ENCODE assay signal across 10 mouse cellular contexts in genomic region chr11:112780394-112780920, GRCm38 (mm10). TPM values are rescaled to one million over a fixed set of nuclear protein-coding genes. Genes with fewer than 3 reads are reported as not detected.
DNase-seq lines count a peak whose midpoint lies in the region; ATAC-seq and TF ChIP-seq lines count a peak whose summit lies in the region.
"Had no signal": no experiment of that assay in that cellular context is flagged by ENCODE, and none has a peak within 500 bp of the region (broad histone marks: within the 10 kb centered on the region; RNA-seq: fewer than 3 reads in every experiment).

No protein-coding gene starts in this region.

- no peak overlapping the region for H3K27ac ChIP-seq in gastrocnemius, adult 2 months
- peak overlapping the region; percentile 68; the same call in 1 of the 2 replicates for H3K27ac ChIP-seq in testis, adult 2 months (ENCODE audit: control insufficient read depth, insufficient read depth, low read depth, low read length)
- peak overlapping the region; percentile 97 for H3K27ac ChIP-seq in limb, embryonic 15.5 days

- TF ChIP-seq CTCF in gastrocnemius, adult 2 months (IDR thresholded peaks at IDR 0.05): no peak
- TF ChIP-seq CTCF in testis, adult 2 months (IDR thresholded peaks at IDR 0.05; ENCODE audit: control insufficient read depth, insufficient read depth, insufficient replicate concordance, low read depth, low read length): no peak

- no peaks in the 10 kb centered on the region for H3K9me3 ChIP-seq in limb, embryonic 15.5 days

- WGBS in limb, embryonic 15.5 days: 7% methylated on average over 19 of the region's 19 CpGs

- no peak for DNase-seq in gastrocnemius, adult 2 months
- no peak for DNase-seq in gastrocnemius, postnatal 14 days
- no peak for DNase-seq in testis, postnatal 10 days (ENCODE audit: low spot score)
- DNase-seq in left cerebral cortex, postnatal 25 days (ENCODE audit: low spot score in 2 of 2): no peak
- DNase-seq in frontal cortex, postnatal 25 days (ENCODE audit: low spot score in 2 of 2): no peak
- no peak for DNase-seq in right cerebral cortex, postnatal 25 days
- DNase-seq: cerebellum, adult 9-11 months had no signal

- peaks cover 5% of the 10 kb centered on the region; the same call in 1 of the 2 replicates for H3K27me3 ChIP-seq in testis, adult 2 months (ENCODE audit: control insufficient read depth, insufficient read depth, low read length)
- H3K27me3 ChIP-seq in limb, embryonic 15.5 days: peaks cover 30% of the 10 kb centered on the region

- H3K9ac ChIP-seq in limb, embryonic 15.5 days: no peak overlapping the region

- H3K4me3 ChIP-seq in gastrocnemius, adult 2 months: peak overlapping the region; percentile 82
- no peak overlapping the region for H3K4me3 ChIP-seq in testis, adult 2 months (ENCODE audit: control insufficient read depth, low read depth, low read length)
- H3K4me3 ChIP-seq in limb, embryonic 15.5 days: peak overlapping the region; percentile 70

- no peak for ATAC-seq in limb, embryonic 15.5 days (ENCODE audit: insufficient number of reproducible peaks, low FRiP score, low TSS enrichment, low read depth)

- no peak for TF ChIP-seq POLR2A in testis, adult 2 months (IDR thresholded peaks at IDR 0.05; ENCODE audit: control insufficient read depth, low read depth, low read length)

- H3K4me1 ChIP-seq in testis, adult 2 months (ENCODE audit: control insufficient read depth, insufficient read depth, low read length): peaks cover 9% of the 10 kb centered on the region
- H3K4me1 ChIP-seq in limb, embryonic 15.5 days: peaks cover 50% of the 10 kb centered on the region

- intact Hi-C loops in gastrocnemius, adult 2 months (cut with DNase I): no loop called here
- intact Hi-C loops in gastrocnemius, postnatal 14 days (cut with DNase I; ENCODE audit: low total_unique reads): loop anchor here (10.0 kb wide), 1 partner anchor 384 kb away; no protein-coding TSS in a partner anchor
- intact Hi-C loops in left cerebral cortex, postnatal 25 days (cut with DNase I): loop anchor here (2.0 to 5.0 kb wide), 2 partner anchors 202 to 1128 kb away; no protein-coding TSS in a partner anchor

- no peaks in the 10 kb centered on the region for H3K36me3 ChIP-seq in testis, adult 2 months (ENCODE audit: control insufficient read depth, insufficient read depth, low read length)
- 0 out of 2 replicates have a peak, but pooled peaks cover 5% of the 10 kb centered on the region for H3K36me3 ChIP-seq in limb, embryonic 15.5 days

- peak overlapping the region; percentile 87 for H3K4me2 ChIP-seq in limb, embryonic 15.5 days

RNA-seq across cellular contexts. Expression of gene Sox9, which starts 1.6 kb away (rescaled TPM):
- total RNA-seq in gastrocnemius, adult 2 months (2021): 1 to 10 TPM; 2.3 to 3.4 TPM
- 1 to 10 TPM; 1.7 to 3.2 TPM for total RNA-seq in gastrocnemius, postnatal 14 days (2021)
- 5.5 and 6.6 TPM in 2 replicates for polyA plus RNA-seq in testis, adult 2 months (2012; rRNA removed)
- polyA plus RNA-seq in limb, embryonic 15.5 days (2015; fragmentation: Nextera tagmentation; extraction: Ambion mirVana): 73.1 and 77.0 TPM in 2 replicates
- total RNA-seq in left cerebral cortex, postnatal 25 days (2021): 10 to 100 TPM; 25.7 to 25.9 TPM
- total RNA-seq: granulocyte monocyte progenitor cell, adult 5-6 weeks had no signal

Comparison
In these comparisons a context has a peak if more than half of its experiments do, and no peak if none do; other contexts are left out.
1. RNA of gene Sox9, which starts 1.6 kb away (total RNA-seq): 25.7 to 25.9 TPM in left cerebral cortex, postnatal 25 days; 2.3 to 3.4 TPM in gastrocnemius, adult 2 months and 1.7 to 3.2 TPM in gastrocnemius, postnatal 14 days; every median in the first group is over 4 times any median in the second.